Mouse (Mus musculus) thymus, adult 2 months (tissue): Measurements from ENCODE around the gene Ptger2.

ENCODE experiments used
- CTCF ChIP-seq: fragments of 200-500 bp; IDR thresholded peaks from 2 replicates; pipeline ENCODE4 v1.5.1; 2012; ENCODE audit warnings: mild to moderate bottlenecking, control low read depth, low read length, moderate library complexity, borderline replicate concordance; ENCODE audit not compliant: control insufficient read depth, poor library complexity, insufficient read depth; ENCODE audit errors: extremely low read depth
- POLR2A ChIP-seq: fragments of 200-500 bp; IDR thresholded peaks from 2 replicates; pipeline ENCODE4 v1.6.1; 2012; ENCODE audit warnings: mild to moderate bottlenecking, low read length, control low read depth, moderate library complexity; ENCODE audit not compliant: control insufficient read depth, poor library complexity, insufficient read depth; ENCODE audit errors: extremely low read depth

GRCm38 (mm10) chr14:44984106-44984505 is 3.9 kb upstream of the Ptger2 start:
- TF ChIP-seq CTCF = no peak
- TF ChIP-seq POLR2A = no peak
